Mouse (Mus musculus): Measurements from ENCODE around the gene Greb1. TPM values are rescaled to one million over a fixed set of nuclear protein-coding genes. Genes with fewer than 3 reads are reported as not detected.
A peak's percentile ranks its signal among the peaks of the same experiment; 100 is the strongest.

Greb1 gene
- total RNA-seq (2017) = 0.05 TPM in 1 of 2 replicates, not detected in the other

- peak; percentile 42 for ATAC-seq (replicated peaks; ENCODE audit: low read depth, poor library complexity, severe bottlenecking)
Measured at GRCm38 (mm10) chr12:16800259-16800958, at the start of gene Greb1. TSS of gene Greb1 (minus strand) at chr12:16800886.

- no peak for ATAC-seq (replicated peaks; ENCODE audit: low read depth, poor library complexity, severe bottlenecking)
Measured at GRCm38 (mm10) chr12:16849821-16850220, 49.1 kb upstream of the Greb1 start.

GRCm38 (mm10) chr12:16848501-16848900 is 47.8 kb upstream of the Greb1 start:
- ATAC-seq (replicated peaks; ENCODE audit: low read depth, poor library complexity, severe bottlenecking) = no peak

GRCm38 (mm10) chr12:16847204-16847792 is 46.6 kb upstream of the Greb1 start:
- no peak for ATAC-seq (replicated peaks; ENCODE audit: low read depth, poor library complexity, severe bottlenecking)

GRCm38 (mm10) chr12:16844623-16845592 is 44.2 kb upstream of the Greb1 start:
- no peak for ATAC-seq (replicated peaks; ENCODE audit: low read depth, poor library complexity, severe bottlenecking)

GRCm38 (mm10) chr12:16840842-16841782 is 40.4 kb upstream of the Greb1 start:
- ATAC-seq (replicated peaks; ENCODE audit: low read depth, poor library complexity, severe bottlenecking) = no peak

GRCm38 (mm10) chr12:16837766-16838165 is 37.1 kb upstream of the Greb1 start:
- no peak for ATAC-seq (replicated peaks; ENCODE audit: low read depth, poor library complexity, severe bottlenecking)

GRCm38 (mm10) chr12:16836188-16836587 is 35.5 kb upstream of the Greb1 start:
- ATAC-seq (replicated peaks; ENCODE audit: low read depth, poor library complexity, severe bottlenecking) = no peak

- no peak for ATAC-seq (replicated peaks; ENCODE audit: low read depth, poor library complexity, severe bottlenecking)
Measured at GRCm38 (mm10) chr12:16834701-16835100, 34.0 kb upstream of the Greb1 start.

- ATAC-seq (replicated peaks; ENCODE audit: low read depth, poor library complexity, severe bottlenecking) = peak; percentile 48; the same call in 1 of the 2 replicates
Measured at GRCm38 (mm10) chr12:16831071-16831470, 30.4 kb upstream of the Greb1 start.

GRCm38 (mm10) chr12:16829785-16830184 is 29.1 kb upstream of the Greb1 start:
- 0 out of 2 replicates have a peak, but pooled peaks have one; percentile 29 for ATAC-seq (replicated peaks; ENCODE audit: low read depth, poor library complexity, severe bottlenecking)

GRCm38 (mm10) chr12:16828505-16828904 is 27.8 kb upstream of the Greb1 start:
- ATAC-seq (replicated peaks; ENCODE audit: low read depth, poor library complexity, severe bottlenecking) = peak; percentile 89

- ATAC-seq (replicated peaks; ENCODE audit: low read depth, poor library complexity, severe bottlenecking) = no peak
Measured at GRCm38 (mm10) chr12:16823701-16824100, 23.0 kb upstream of the Greb1 start.

- ATAC-seq (replicated peaks; ENCODE audit: low read depth, poor library complexity, severe bottlenecking) = no peak
Measured at GRCm38 (mm10) chr12:16822181-16822734, 21.6 kb upstream of the Greb1 start.

- no peak for ATAC-seq (replicated peaks; ENCODE audit: low read depth, poor library complexity, severe bottlenecking)
Measured at GRCm38 (mm10) chr12:16820761-16821160, 20.1 kb upstream of the Greb1 start.

GRCm38 (mm10) chr12:16818513-16818912 is 17.8 kb upstream of the Greb1 start:
- no peak for ATAC-seq (replicated peaks; ENCODE audit: low read depth, poor library complexity, severe bottlenecking)

GRCm38 (mm10) chr12:16817147-16817546 is 16.5 kb upstream of the Greb1 start:
- peak; percentile 39; the same call in 1 of the 2 replicates for ATAC-seq (replicated peaks; ENCODE audit: low read depth, poor library complexity, severe bottlenecking)

- peak; percentile 23 for ATAC-seq (replicated peaks; ENCODE audit: low read depth, poor library complexity, severe bottlenecking)
Measured at GRCm38 (mm10) chr12:16811477-16811876, 10.8 kb upstream of the Greb1 start.
